Mouse (Mus musculus) CH12.LX (cell line): ENCODE results near the gene Dnajc11. TPM values are rescaled to one million over a fixed set of nuclear protein-coding genes. Genes with fewer than 3 reads are reported as not detected.
A peak's percentile ranks its signal among the peaks of the same experiment; 100 is the strongest.

ENCODE experiments used
- DNase-seq: peaks from one replicate; pipeline ENCODE4 v3.0.0-alpha.2; 2013; ENCODE audit errors: extremely low read depth
- H3K27ac ChIP-seq: 2 replicates; pipeline ENCODE4 v1.5.1; 2012; ENCODE audit warnings: low read depth, mild to moderate bottlenecking, control low read depth, moderate library complexity; ENCODE audit not compliant: insufficient read depth
- H3K27me3 ChIP-seq: replicated peaks from 2 replicates; pipeline ENCODE3; 2012; ENCODE audit warnings: inconsistent platforms
- H3K36me3 ChIP-seq, 2 experiments: replicated peaks in 1 of 2; 2 replicates each; pipeline versions ENCODE3 to v1.6.1; 2012; ENCODE audit warnings: inconsistent platforms in 1 of 2, low read length in 1 of 2, mild to moderate bottlenecking in 1 of 2, mixed read lengths in 1 of 2, moderate library complexity in 1 of 2; ENCODE audit not compliant: control insufficient read depth in 1 of 2, insufficient read depth in 1 of 2
- H3K4me1 ChIP-seq, 2 experiments: 2 replicates each; pipeline ENCODE4 v1.6.1; 2012; ENCODE audit warnings: inconsistent platforms in 1 of 2, moderate library complexity in 1 of 2; ENCODE audit not compliant: insufficient read depth in 2 of 2, control insufficient read depth in 1 of 2
- H3K4me2 ChIP-seq: 2 replicates; pipeline ENCODE4 v1.6.1; 2012; ENCODE audit warnings: low read depth, mild to moderate bottlenecking, control low read depth; ENCODE audit not compliant: poor library complexity, insufficient read depth, severe bottlenecking
- H3K4me3 ChIP-seq, 3 experiments: fragments of 150-350 bp in 1 of 3; sonication (generic) in 1 of 3; replicated peaks in 1 of 3; 2 replicates each; pipeline versions ENCODE3 to v1.5.1; 2011 to 2012; ENCODE audit warnings: low read depth in 2 of 3, low read length in 2 of 3, mild to moderate bottlenecking in 2 of 3, moderate library complexity in 2 of 3, control low read depth in 1 of 3, improper control_type of control experiment in 1 of 3, inconsistent platforms in 1 of 3, mixed read lengths in 1 of 3; ENCODE audit not compliant: poor library complexity in 1 of 3
- H3K79me2 ChIP-seq: replicated peaks from 2 replicates; pipeline ENCODE4 v1.6.1; 2012; ENCODE audit warnings: mild to moderate bottlenecking, moderate library complexity; ENCODE audit not compliant: control insufficient read depth, poor library complexity, insufficient read depth, severe bottlenecking; ENCODE audit errors: extremely low read depth
- H3K9ac ChIP-seq: 2 replicates; pipeline ENCODE4 v1.6.1; 2012; ENCODE audit warnings: low read depth, mild to moderate bottlenecking, control low read depth, moderate library complexity; ENCODE audit not compliant: insufficient read depth
- H3K9me3 ChIP-seq: replicated peaks from 2 replicates; pipeline ENCODE3; 2012; ENCODE audit warnings: low read length, inconsistent platforms, mixed read lengths
- CHD1 ChIP-seq: IDR thresholded peaks from 2 replicates; pipeline ENCODE4 v1.6.1; 2012; ENCODE audit warnings: low read depth, low read length, improper control_type of control experiment, inconsistent platforms
- CHD2 ChIP-seq: IDR thresholded peaks from 2 replicates; pipeline ENCODE4 v1.6.1; 2011; ENCODE audit warnings: low read length, improper control_type of control experiment
- CTCF ChIP-seq, 2 experiments: IDR thresholded peaks in 1 of 2; conservative IDR thresholded peaks in 1 of 2; 2 replicates each; pipeline ENCODE4 v1.5.1; 2011 to 2012; ENCODE audit warnings: low read depth in 2 of 2, low read length in 2 of 2, improper control_type of control experiment in 1 of 2, inconsistent platforms in 1 of 2, mild to moderate bottlenecking in 1 of 2, moderate library complexity in 1 of 2
- E2F4 ChIP-seq: IDR thresholded peaks from 2 replicates; pipeline ENCODE4 v1.6.1; 2011; ENCODE audit warnings: low read depth, low read length, improper control_type of control experiment; ENCODE audit not compliant: insufficient replicate concordance
- ELF1 ChIP-seq: IDR thresholded peaks from 2 replicates; pipeline ENCODE4 v1.6.1; 2014; ENCODE audit warnings: low read depth, mild to moderate bottlenecking, inconsistent platforms, low read length, improper control_type of control experiment
- IRF4 ChIP-seq: IDR thresholded peaks from 2 replicates; pipeline ENCODE4 v1.6.1; 2014; ENCODE audit warnings: low read depth, mild to moderate bottlenecking, inconsistent platforms, low read length, improper control_type of control experiment
- JUN ChIP-seq: IDR thresholded peaks from 2 replicates; pipeline ENCODE4 v1.6.1; 2011; ENCODE audit warnings: low read depth, mild to moderate bottlenecking, low read length, improper control_type of control experiment, moderate library complexity; ENCODE audit not compliant: insufficient read depth
- KAT2A ChIP-seq: IDR thresholded peaks from 2 replicates; pipeline ENCODE4 v1.6.1; 2012; ENCODE audit warnings: low read length, improper control_type of control experiment, inconsistent platforms; ENCODE audit not compliant: insufficient replicate concordance
- MAFK ChIP-seq: IDR thresholded peaks from 2 replicates; pipeline ENCODE4 v1.6.1; 2011; ENCODE audit warnings: low read length, improper control_type of control experiment; ENCODE audit not compliant: insufficient replicate concordance
- MAZ ChIP-seq: IDR thresholded peaks from 2 replicates; pipeline ENCODE4 v1.6.1; 2012; ENCODE audit warnings: low read depth, mild to moderate bottlenecking, inconsistent platforms, low read length, improper control_type of control experiment, moderate library complexity
- MEF2A ChIP-seq: IDR thresholded peaks from 2 replicates; pipeline ENCODE4 v1.6.1; 2014; ENCODE audit warnings: low read depth, mild to moderate bottlenecking, inconsistent platforms, low read length, improper control_type of control experiment, borderline replicate concordance
- MYC ChIP-seq: IDR thresholded peaks from 2 replicates; pipeline ENCODE4 v1.6.1; 2011; ENCODE audit warnings: low read depth, mild to moderate bottlenecking, improper control_type of control experiment, low read length
- NELFE ChIP-seq: IDR thresholded peaks from 2 replicates; pipeline ENCODE4 v1.6.1; 2011; ENCODE audit warnings: low read depth, low read length, improper control_type of control experiment
- NRF1 ChIP-seq: IDR thresholded peaks from 2 replicates; pipeline ENCODE4 v1.6.1; 2014; ENCODE audit warnings: low read depth, mild to moderate bottlenecking, inconsistent platforms, low read length, improper control_type of control experiment, moderate library complexity
- RAD21 ChIP-seq: IDR thresholded peaks from 2 replicates; pipeline ENCODE4 v1.6.1; 2011; ENCODE audit warnings: low read depth, mild to moderate bottlenecking, low read length, improper control_type of control experiment, moderate library complexity
- TBP ChIP-seq: conservative IDR thresholded peaks from 2 replicates; pipeline ENCODE4 v1.6.1; 2011; ENCODE audit warnings: low read depth, low read length, improper control_type of control experiment
- TCF12 ChIP-seq: IDR thresholded peaks from 2 replicates; pipeline ENCODE4 v1.6.1; 2014; ENCODE audit warnings: low read depth, mild to moderate bottlenecking, inconsistent platforms, low read length, improper control_type of control experiment
- USF1 ChIP-seq: IDR thresholded peaks from 2 replicates; pipeline ENCODE4 v1.6.1; 2014; ENCODE audit warnings: low read depth, mild to moderate bottlenecking, inconsistent platforms, low read length, improper control_type of control experiment
- ZKSCAN1 ChIP-seq: IDR thresholded peaks from 2 replicates; pipeline ENCODE4 v1.6.1; 2012; ENCODE audit warnings: low read depth, inconsistent platforms, low read length, improper control_type of control experiment, borderline replicate concordance
- ZMIZ1 ChIP-seq: IDR thresholded peaks from 2 replicates; pipeline ENCODE4 v1.6.1; 2012; ENCODE audit warnings: low read depth, mild to moderate bottlenecking, inconsistent platforms, low read length, improper control_type of control experiment
- dilution Hi-C: fragments of 300-500 bp; cut with MboI; formaldehyde crosslinking; loops from 2 replicates; pipeline ENCODE4 v1.14.3; 2020; ENCODE audit warnings: low sequenced_read_pairs; ENCODE audit not compliant: extremely low pct_unique_long_range_greater_than_20kb, extremely low pct_ligation_motif_present
- in situ Hi-C: fragments of 300-500 bp; cut with MboI; formaldehyde crosslinking; loops from 3 replicates; pipeline ENCODE4 v1.14.3; 2019; ENCODE audit warnings: low sequenced_read_pairs, low pct_ligation_motif_present, low pct_unique_long_range_greater_than_20kb, mixed read lengths
- polyA plus RNA-seq: library from polyadenylated mRNA; unstranded; fragments of >175 nt; gene quantifications from 2 replicates; pipeline ENCODE4 v1.2.1, GENCODE M21; 2012; ENCODE audit warnings: low read depth; ENCODE audit not compliant: insufficient read length
- total RNA-seq, 2 experiments: library from RNA; depleted of rRNA; stranded (reverse); fragments of 300-350 nt in 1 of 2; fragments of >200 nt in 1 of 2; gene quantifications; 2 replicates each; pipeline ENCODE4 v1.2.3; 2012 to 2014

Gene Dnajc11
- total and polyA plus RNA-seq, 3 experiments = 63.5 to 102 (median 75.6) TPM

DNA sequence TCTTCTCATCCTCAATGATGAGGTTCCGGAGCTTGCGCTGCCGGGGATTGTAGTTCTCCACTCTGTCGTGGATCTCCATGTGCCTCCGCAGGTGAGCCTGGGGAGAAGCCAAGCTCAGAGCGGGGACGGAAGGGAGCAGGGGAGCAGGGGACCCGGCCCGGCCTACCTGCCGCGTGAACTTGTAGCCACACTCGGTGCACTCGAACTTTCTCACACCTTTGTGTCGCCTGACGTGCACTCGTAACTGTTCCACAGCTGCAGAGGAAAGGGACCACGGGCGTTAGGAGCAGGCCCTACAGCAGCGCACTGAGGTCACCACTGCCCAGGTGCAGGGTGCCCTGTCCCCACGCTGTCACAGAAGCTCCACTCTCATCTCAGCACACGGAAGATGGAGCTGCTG lies 86.5 kb downstream of the Dnajc11 start:
- dilution Hi-C loops = no loop called here
- H3K36me3 ChIP-seq = peaks cover 65 to 98% of the 10 kb centered on the region in 2 experiments

DNA sequence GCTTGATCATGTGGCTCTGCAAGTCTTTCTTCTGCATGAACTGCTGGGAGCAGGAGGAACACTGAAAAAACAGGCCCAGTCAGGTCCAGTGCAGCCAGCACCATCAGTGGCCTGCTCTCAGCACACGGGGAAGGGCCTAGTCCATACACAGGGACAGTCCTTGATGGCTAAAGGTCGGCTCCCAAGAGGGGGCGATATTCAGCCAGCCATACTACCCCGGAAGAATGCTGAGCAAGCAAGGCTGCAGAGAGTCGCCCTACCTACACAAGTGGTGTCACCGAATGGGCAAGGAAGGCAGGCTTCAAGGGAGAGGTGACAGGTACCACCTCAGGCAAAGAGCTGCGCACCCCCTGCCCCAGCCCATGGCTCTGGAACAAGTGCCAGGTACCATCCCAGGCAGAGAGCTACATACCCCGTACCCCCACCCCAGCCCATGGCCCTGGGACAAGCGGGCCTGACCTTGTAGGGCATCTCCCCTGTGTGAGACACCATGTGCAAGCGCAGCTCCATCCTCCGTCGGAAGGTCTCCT lies 88.1 kb downstream of the Dnajc11 start:
- Histone ChIP-seq H3K9me3 (no peaks in the 10 kb centered on the region), H3K36me3 (peaks cover 59 to 97% of the 10 kb centered on the region in 2 experiments), H3K27ac (no peak overlapping the region), H3K9ac (no peak overlapping the region), H3K4me3 (no peak overlapping the region), H3K79me2 (peaks cover 19% of the 10 kb centered on the region), H3K27me3 (no peaks in the 10 kb centered on the region), H3K4me1 (peaks cover 11 to 22% of the 10 kb centered on the region in 2 experiments), H3K4me2 (no peak overlapping the region)
- DNase-seq = no peak
- in situ Hi-C loops (no loop called here), dilution Hi-C loops (no loop called here)
- TF ChIP-seq TBP (no peak), CTCF (conservative IDR thresholded peaks at IDR 0.05 in 1 of 2, IDR thresholded peaks at IDR 0.05 in 1 of 2; ENCODE audit: low read depth in 2 of 2, low read length in 2 of 2) (peak in 1 of 2 experiments; percentile 43; a peak in 2 of 4 replicates), RAD21 (peak; percentile 7), MEF2A (no peak), JUN (no peak), MAFK (peak; percentile 85)

More for the DNA sequence above, 86.5 kb downstream of the Dnajc11 start:
- no peak overlapping the region for H3K4me2 ChIP-seq
- no peak overlapping the region for H3K9ac ChIP-seq
- no peaks in the 10 kb centered on the region for H3K27me3 ChIP-seq
- peaks cover 6 to 9% of the 10 kb centered on the region in 2 experiments; a peak in 3 of 4 replicates for H3K4me1 ChIP-seq
- in situ Hi-C loops = no loop called here
- H3K79me2 ChIP-seq = peaks cover 3% of the 10 kb centered on the region; the same call in 1 of the 2 replicates
- H3K27ac ChIP-seq = no peak overlapping the region
- DNase-seq = no peak
- TF ChIP-seq MYC = no peak
- no peak for TF ChIP-seq CTCF (conservative IDR thresholded peaks at IDR 0.05 in 1 of 2, IDR thresholded peaks at IDR 0.05 in 1 of 2; ENCODE audit: low read depth in 2 of 2, low read length in 2 of 2)
- TF ChIP-seq NRF1 = no peak
- no peak for TF ChIP-seq CHD1
- no peak for TF ChIP-seq MAZ
- no peak for TF ChIP-seq ZKSCAN1
- no peak for TF ChIP-seq ELF1
- TF ChIP-seq USF1 = no peak
- no peak for TF ChIP-seq ZMIZ1
- TF ChIP-seq NELFE = no peak
- no peak for TF ChIP-seq CHD2
- no peak for TF ChIP-seq MAFK
- no peak for TF ChIP-seq TCF12
- no peak for TF ChIP-seq KAT2A
- TF ChIP-seq IRF4 = no peak
- no peak for TF ChIP-seq E2F4
- TF ChIP-seq, all 38 proteins: peak for 0
- Histone ChIP-seq H3K9me3 (no peaks in the 10 kb centered on the region), H3K4me3 (no peak overlapping the region)
